Mouse (Mus musculus): ENCODE data around the gene Ndrg4. TPM values are rescaled to one million over a fixed set of nuclear protein-coding genes. Genes with fewer than 3 reads are reported as not detected.

Ndrg4 gene
- polyA plus RNA-seq, 1 experiment from 2014 or later: 13.1 TPM

DNA sequence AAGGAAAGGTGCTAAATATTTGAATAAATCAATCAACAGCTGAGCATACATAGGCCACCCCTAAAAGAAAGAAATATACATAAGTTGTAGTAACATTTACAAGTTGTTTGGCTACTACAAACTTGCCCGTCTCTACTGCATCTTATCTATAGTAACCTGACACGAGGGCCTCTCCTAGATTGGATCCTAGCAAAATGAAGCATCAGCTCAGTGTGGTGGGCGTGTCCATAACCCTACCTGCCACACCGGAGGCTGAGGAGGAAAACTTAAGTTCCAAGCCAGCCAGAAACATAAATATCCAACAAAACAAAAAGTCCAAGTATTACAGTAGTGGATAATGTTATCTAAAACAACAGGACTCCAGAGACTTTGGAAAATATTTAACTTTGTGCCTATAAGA, 50.8 kb downstream of the Ndrg4 start:
- no peak overlapping the region for H3K9ac ChIP-seq (ENCODE audit: low read depth, low read length)
- H3K9me3 ChIP-seq (ENCODE audit: control insufficient read depth): no peaks in the 10 kb centered on the region
- H3K27me3 ChIP-seq (replicated peaks; ENCODE audit: control insufficient read depth, insufficient read depth, low read length): no peaks in the 10 kb centered on the region
- no peak for TF ChIP-seq CTCF (IDR thresholded peaks at IDR 0.05; ENCODE audit: low read depth)
- no peaks in the 10 kb centered on the region for H3K4me1 ChIP-seq (replicated peaks; ENCODE audit: control insufficient read depth, insufficient read depth, low read length)
- no peak overlapping the region for H3K4me2 ChIP-seq (replicated peaks; ENCODE audit: low read depth)
- H3K36me3 ChIP-seq (ENCODE audit: control insufficient read depth, insufficient read depth): peaks cover 87% of the 10 kb centered on the region
- WGBS: 54% methylated on average over 4 of the region's 4 CpGs
- no peak for ATAC-seq
- no peak overlapping the region for H3K27ac ChIP-seq (ENCODE audit: low read depth, low read length)
- H3K4me3 ChIP-seq (ENCODE audit: low read depth, low read length): no peak overlapping the region

DNA sequence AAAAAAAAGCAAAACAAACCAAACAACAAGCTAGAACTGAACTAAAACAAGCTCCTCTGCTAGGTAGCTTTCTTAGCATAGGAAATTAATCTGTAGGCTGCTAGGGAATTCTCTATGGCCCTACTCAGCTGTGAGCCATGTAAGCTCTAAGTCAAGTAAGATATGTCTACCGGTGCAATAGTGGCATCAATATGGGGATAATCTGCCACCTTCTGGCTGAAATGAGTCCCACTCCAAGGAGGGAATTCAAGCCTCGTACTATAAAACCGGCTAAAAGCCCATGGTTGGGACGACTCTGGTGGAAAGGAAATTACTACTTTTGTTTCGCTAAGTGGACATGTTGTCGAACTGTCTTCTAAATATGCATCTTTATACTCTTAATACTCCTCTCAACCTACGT, 61.8 kb downstream of the Ndrg4 start:
- 64% methylated on average over 7 of the region's 7 CpGs for WGBS
- Histone ChIP-seq H3K4me3 (ENCODE audit: low read depth, low read length) (no peak overlapping the region), H3K9me3 (ENCODE audit: control insufficient read depth) (no peaks in the 10 kb centered on the region), H3K9ac (ENCODE audit: low read depth, low read length) (no peak overlapping the region), H3K27me3 (replicated peaks; ENCODE audit: control insufficient read depth, insufficient read depth, low read length) (no peaks in the 10 kb centered on the region), H3K4me2 (replicated peaks; ENCODE audit: low read depth) (no peak overlapping the region), H3K4me1 (replicated peaks; ENCODE audit: control insufficient read depth, insufficient read depth, low read length) (no peaks in the 10 kb centered on the region), H3K36me3 (ENCODE audit: control insufficient read depth, insufficient read depth) (peaks cover 78% of the 10 kb centered on the region), H3K27ac (ENCODE audit: low read depth, low read length) (no peak overlapping the region)
- no peak for ATAC-seq
- peak; percentile 53 for TF ChIP-seq CTCF (IDR thresholded peaks at IDR 0.05; ENCODE audit: low read depth)

DNA sequence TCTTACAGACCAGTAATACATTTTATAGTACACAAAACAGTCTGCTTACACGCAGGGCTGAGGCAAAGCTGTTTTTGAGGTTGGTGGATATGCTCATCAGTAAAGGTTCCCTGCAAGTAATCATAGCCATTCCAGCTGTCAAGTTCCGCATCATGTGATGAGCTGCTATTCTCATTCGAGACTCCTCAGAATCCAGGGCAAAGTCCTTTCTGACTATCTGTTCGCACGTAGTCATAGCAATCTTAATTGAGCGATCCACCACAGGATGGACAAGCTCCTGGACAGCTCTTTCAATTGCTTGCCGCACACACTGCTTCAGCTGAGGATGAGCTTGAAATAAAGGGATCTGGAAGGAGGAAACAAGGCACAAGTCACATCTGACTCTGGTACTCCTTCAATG, 65.0 kb downstream of the Ndrg4 start:
- no peak overlapping the region for H3K27ac ChIP-seq (ENCODE audit: low read depth, low read length)
- H3K27me3 ChIP-seq (replicated peaks; ENCODE audit: control insufficient read depth, insufficient read depth, low read length): no peaks in the 10 kb centered on the region
- H3K9me3 ChIP-seq (ENCODE audit: control insufficient read depth): no peaks in the 10 kb centered on the region
- WGBS: 61% methylated on average over 7 of the region's 7 CpGs
- H3K4me3 ChIP-seq (ENCODE audit: low read depth, low read length): no peak overlapping the region
- H3K36me3 ChIP-seq (ENCODE audit: control insufficient read depth, insufficient read depth): peaks cover 86% of the 10 kb centered on the region
- no peak overlapping the region for H3K4me2 ChIP-seq (replicated peaks; ENCODE audit: low read depth)
- TF ChIP-seq CTCF (IDR thresholded peaks at IDR 0.05; ENCODE audit: low read depth): no peak
- H3K9ac ChIP-seq (ENCODE audit: low read depth, low read length): no peak overlapping the region
- H3K4me1 ChIP-seq (replicated peaks; ENCODE audit: control insufficient read depth, insufficient read depth, low read length): no peaks in the 10 kb centered on the region
- ATAC-seq: peak; percentile 76

DNA sequence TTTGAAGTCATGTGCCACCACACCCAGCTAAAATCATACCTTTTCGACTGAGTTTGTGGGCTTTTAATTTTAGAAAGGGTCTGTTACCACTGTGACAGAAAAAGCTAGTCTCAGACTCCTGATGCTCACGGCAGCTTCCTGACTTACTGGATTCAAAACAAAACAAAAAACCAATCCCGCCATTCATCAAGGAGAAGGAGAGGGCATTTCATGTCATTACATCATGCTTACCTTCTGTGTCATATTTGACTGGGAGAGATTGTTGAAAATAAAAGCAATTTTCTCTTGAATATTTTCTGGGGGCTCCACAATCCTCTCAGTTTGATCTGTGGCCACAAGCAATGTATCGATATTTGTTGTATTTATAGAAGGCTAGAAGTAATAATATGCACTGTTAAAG, 71.2 kb downstream of the Ndrg4 start:
- Histone ChIP-seq H3K36me3 (ENCODE audit: control insufficient read depth, insufficient read depth) (peaks cover 82% of the 10 kb centered on the region), H3K9ac (ENCODE audit: low read depth, low read length) (no peak overlapping the region), H3K4me3 (ENCODE audit: low read depth, low read length) (no peak overlapping the region), H3K4me1 (replicated peaks; ENCODE audit: control insufficient read depth, insufficient read depth, low read length) (no peaks in the 10 kb centered on the region), H3K9me3 (ENCODE audit: control insufficient read depth) (no peaks in the 10 kb centered on the region), H3K27me3 (replicated peaks; ENCODE audit: control insufficient read depth, insufficient read depth, low read length) (no peaks in the 10 kb centered on the region), H3K27ac (ENCODE audit: low read depth, low read length) (no peak overlapping the region), H3K4me2 (replicated peaks; ENCODE audit: low read depth) (no peak overlapping the region)
- 92% methylated on average over 4 of the region's 4 CpGs for WGBS
- TF ChIP-seq CTCF (IDR thresholded peaks at IDR 0.05; ENCODE audit: low read depth): no peak
- no peak for ATAC-seq

DNA sequence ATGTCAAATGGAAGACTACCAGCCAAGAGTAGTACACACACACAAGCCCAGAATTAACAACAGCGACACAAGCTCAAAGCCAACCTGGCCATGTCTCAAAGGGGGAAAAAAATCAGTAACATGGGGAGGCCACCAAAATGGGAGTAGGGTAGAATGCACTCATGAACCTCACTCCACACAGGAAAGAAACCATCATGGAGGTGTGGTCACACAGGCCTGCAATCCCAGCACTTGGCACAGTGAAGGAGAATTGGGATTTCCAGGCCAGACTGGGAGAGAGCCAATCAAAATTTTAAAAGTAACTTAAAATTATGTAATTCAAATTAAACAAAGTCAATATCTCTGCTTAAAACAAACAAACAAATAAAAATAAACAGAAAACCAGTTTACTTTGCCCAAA, 75.1 kb downstream of the Ndrg4 start:
- Histone ChIP-seq H3K27ac (ENCODE audit: low read depth, low read length) (no peak overlapping the region), H3K9ac (ENCODE audit: low read depth, low read length) (no peak overlapping the region), H3K4me2 (replicated peaks; ENCODE audit: low read depth) (no peak overlapping the region), H3K9me3 (ENCODE audit: control insufficient read depth) (no peaks in the 10 kb centered on the region), H3K4me3 (ENCODE audit: low read depth, low read length) (no peak overlapping the region), H3K36me3 (ENCODE audit: control insufficient read depth, insufficient read depth) (peaks cover 75% of the 10 kb centered on the region), H3K27me3 (replicated peaks; ENCODE audit: control insufficient read depth, insufficient read depth, low read length) (no peaks in the 10 kb centered on the region), H3K4me1 (replicated peaks; ENCODE audit: control insufficient read depth, insufficient read depth, low read length) (no peaks in the 10 kb centered on the region)
- ATAC-seq: no peak
- TF ChIP-seq CTCF (IDR thresholded peaks at IDR 0.05; ENCODE audit: low read depth): no peak
- 100% methylated on average over 1 of the region's 1 CpGs for WGBS

DNA sequence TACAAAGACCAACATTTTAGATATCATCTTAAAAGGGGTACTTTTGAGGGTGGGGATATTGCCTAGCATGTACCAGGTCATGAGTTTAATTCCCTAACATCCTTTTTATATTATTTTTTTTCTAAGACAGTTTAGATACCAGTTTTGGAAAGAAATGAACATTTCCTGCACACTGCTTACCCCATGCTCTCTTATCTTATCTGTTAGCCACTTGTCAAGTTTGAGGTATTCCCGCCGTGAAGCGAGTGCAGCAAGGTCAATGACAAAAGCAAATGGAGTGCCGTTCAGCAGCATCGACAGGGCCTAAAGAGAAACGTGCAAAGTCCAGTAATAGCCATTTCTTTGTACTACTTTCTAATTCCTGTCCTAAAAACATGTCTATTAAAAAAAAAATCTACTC, 83.5 kb downstream of the Ndrg4 start:
- H3K36me3 ChIP-seq (ENCODE audit: control insufficient read depth, insufficient read depth): peaks cover 80% of the 10 kb centered on the region
- no peak for TF ChIP-seq CTCF (IDR thresholded peaks at IDR 0.05; ENCODE audit: low read depth)
- H3K9ac ChIP-seq (ENCODE audit: low read depth, low read length): no peak overlapping the region
- H3K4me2 ChIP-seq (replicated peaks; ENCODE audit: low read depth): no peak overlapping the region
- no peaks in the 10 kb centered on the region for H3K9me3 ChIP-seq (ENCODE audit: control insufficient read depth)
- H3K27ac ChIP-seq (ENCODE audit: low read depth, low read length): no peak overlapping the region
- H3K27me3 ChIP-seq (replicated peaks; ENCODE audit: control insufficient read depth, insufficient read depth, low read length): no peaks in the 10 kb centered on the region
- H3K4me3 ChIP-seq (ENCODE audit: low read depth, low read length): no peak overlapping the region
- 39% methylated on average over 6 of the region's 6 CpGs for WGBS
- ATAC-seq: no peak
- H3K4me1 ChIP-seq (replicated peaks; ENCODE audit: control insufficient read depth, insufficient read depth, low read length): no peaks in the 10 kb centered on the region

DNA sequence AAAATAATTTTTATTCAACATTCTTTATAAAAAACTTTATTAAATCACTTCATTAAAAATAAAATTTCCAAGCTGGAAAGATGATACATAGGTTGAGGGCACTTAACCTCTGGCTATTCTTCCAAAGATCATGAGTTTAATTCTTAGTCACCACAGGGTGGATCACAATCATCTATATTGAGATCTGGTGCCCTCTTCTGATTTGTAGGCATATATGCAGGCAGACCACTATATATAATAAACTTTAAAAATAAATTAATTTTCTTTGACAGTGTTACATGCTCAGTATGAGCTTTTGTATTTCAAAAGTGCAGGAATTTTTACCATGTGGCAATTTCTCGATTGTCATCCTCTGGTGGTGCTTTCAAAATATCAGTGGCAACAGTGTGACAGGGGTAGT, 87.4 kb downstream of the Ndrg4 start:
- peaks cover 87% of the 10 kb centered on the region for H3K36me3 ChIP-seq (ENCODE audit: control insufficient read depth, insufficient read depth)

More for the DNA sequence above, 87.4 kb downstream of the Ndrg4 start:
- no peak overlapping the region for H3K9ac ChIP-seq (ENCODE audit: low read depth, low read length)
- no peaks in the 10 kb centered on the region for H3K27me3 ChIP-seq (replicated peaks; ENCODE audit: control insufficient read depth, insufficient read depth, low read length)
- no peak overlapping the region for H3K4me3 ChIP-seq (ENCODE audit: low read depth, low read length)
- H3K9me3 ChIP-seq (ENCODE audit: control insufficient read depth): no peaks in the 10 kb centered on the region
- H3K4me2 ChIP-seq (replicated peaks; ENCODE audit: low read depth): no peak overlapping the region
- no peak for ATAC-seq
- TF ChIP-seq CTCF (IDR thresholded peaks at IDR 0.05; ENCODE audit: low read depth): no peak
- WGBS: 88% methylated on average over 1 of the region's 1 CpGs
- H3K27ac ChIP-seq (ENCODE audit: low read depth, low read length): no peak overlapping the region
- no peaks in the 10 kb centered on the region for H3K4me1 ChIP-seq (replicated peaks; ENCODE audit: control insufficient read depth, insufficient read depth, low read length)

Small RNA genes within 50 kb of the gene (microRNA-seq; reads per million reads assigned to microRNA genes)
- gene Mir7073: not detected

Other genes starting within 250 kb of the Ndrg4 start
- gene Cfap20, start 242.1 kb upstream of the Ndrg4 start, polyA plus RNA-seq (2015; fragmentation: Nextera tagmentation; extraction: Ambion mirVana): 61.5 and 62.2 TPM in 2 replicates
- 6.7 and 7.2 TPM in 2 replicates for gene Csnk2a2, start 186.9 kb upstream of the Ndrg4 start, polyA plus RNA-seq (2015; fragmentation: Nextera tagmentation; extraction: Ambion mirVana)
- 0.14 and 0.20 TPM in 2 replicates for gene Ccdc113, start 142.9 kb upstream of the Ndrg4 start, polyA plus RNA-seq (2015; fragmentation: Nextera tagmentation; extraction: Ambion mirVana)
- gene Prss54, start 100.6 kb upstream of the Ndrg4 start, polyA plus RNA-seq (2015; fragmentation: Nextera tagmentation; extraction: Ambion mirVana): not detected in 2 replicates
- 3.6 and 4.3 TPM in 2 replicates for gene Gins3, start 43.5 kb upstream of the Ndrg4 start, polyA plus RNA-seq (2015; fragmentation: Nextera tagmentation; extraction: Ambion mirVana)
- gene Setd6, start 38.9 kb downstream of the Ndrg4 start, polyA plus RNA-seq (2015; fragmentation: Nextera tagmentation; extraction: Ambion mirVana): 8.2 and 9.3 TPM in 2 replicates
- 18.2 and 19.0 TPM in 2 replicates for gene Cnot1, start 130.5 kb downstream of the Ndrg4 start, polyA plus RNA-seq (2015; fragmentation: Nextera tagmentation; extraction: Ambion mirVana)
- 323 and 335 TPM in 2 replicates for gene Sap18b, start 148.4 kb downstream of the Ndrg4 start, polyA plus RNA-seq (2015; fragmentation: Nextera tagmentation; extraction: Ambion mirVana)
- gene Slc38a7, start 176.6 kb downstream of the Ndrg4 start, polyA plus RNA-seq (2015; fragmentation: Nextera tagmentation; extraction: Ambion mirVana): 39.9 and 41.7 TPM in 2 replicates
- gene Got2, start 211.6 kb downstream of the Ndrg4 start, polyA plus RNA-seq (2015; fragmentation: Nextera tagmentation; extraction: Ambion mirVana): 122 and 124 TPM in 2 replicates

Data from intestine, postnatal 0 days (tissue).